Comparison of ENCODE assay signal across 8 mouse cellular contexts in genomic region chr19:7264766-7265331, GRCm38 (mm10). TPM values are rescaled to one million over a fixed set of nuclear protein-coding genes. Genes with fewer than 3 reads are reported as not detected.
A peak's percentile ranks its signal among the peaks of the same experiment; 100 is the strongest.
DNase-seq lines count a peak whose midpoint lies in the region; ATAC-seq lines count a peak whose summit lies in the region.

No protein-coding gene starts in this region.

- no peak for DNase-seq in lung, postnatal 14 days
- DNase-seq in cerebellum, adult 8-10 months: peak; percentile 32
- no peak for DNase-seq in hindbrain, embryonic 14.5 days (ENCODE audit: low spot score)
- no peak for DNase-seq in urinary bladder, postnatal 25 days (ENCODE audit: low spot score)
- DNase-seq in adipocyte (ENCODE audit: low spot score): no peak

- H3K9ac ChIP-seq in lung, embryonic 16.5 days (ENCODE audit: low read length): peak overlapping the region; percentile 5; the same call in 1 of the 2 replicates
- H3K9ac ChIP-seq in forebrain, embryonic 15.5 days (replicated peaks): peak overlapping the region; percentile 16; the same call in 1 of the 2 replicates
- peak overlapping the region; percentile 4; the same call in 1 of the 2 replicates for H3K9ac ChIP-seq in hindbrain, embryonic 14.5 days
- H3K9ac ChIP-seq in midbrain, embryonic 12.5 days (replicated peaks): peak overlapping the region; percentile 99

- 14% methylated on average over 6 of the region's 6 CpGs for WGBS in lung, embryonic 16.5 days
- 14% methylated on average over 6 of the region's 6 CpGs for WGBS in forebrain, embryonic 15.5 days
- 9% methylated on average over 6 of the region's 6 CpGs for WGBS in hindbrain, embryonic 14.5 days
- 8% methylated on average over 6 of the region's 6 CpGs for WGBS in midbrain, embryonic 12.5 days

- ATAC-seq in lung, embryonic 16.5 days (ENCODE audit: low read depth): no peak
- ATAC-seq in forebrain, embryonic 15.5 days (replicated peaks): no peak
- no peak for ATAC-seq in hindbrain, embryonic 14.5 days (ENCODE audit: low FRiP score)
- no peak for ATAC-seq in midbrain, embryonic 12.5 days (ENCODE audit: low FRiP score, low read depth)

- H3K4me1 ChIP-seq in lung, embryonic 16.5 days (replicated peaks; ENCODE audit: control insufficient read depth, insufficient read depth, low read length): peaks cover 50% of the 10 kb centered on the region
- peaks cover 47% of the 10 kb centered on the region for H3K4me1 ChIP-seq in forebrain, embryonic 15.5 days
- H3K4me1 ChIP-seq in hindbrain, embryonic 14.5 days (replicated peaks; ENCODE audit: control insufficient read depth, insufficient read depth, low read length): peaks cover 40% of the 10 kb centered on the region
- peaks cover 49% of the 10 kb centered on the region for H3K4me1 ChIP-seq in midbrain, embryonic 12.5 days

- no peaks in the 10 kb centered on the region; the same call in 1 of the 2 replicates for H3K9me3 ChIP-seq in lung, embryonic 16.5 days (ENCODE audit: control insufficient read depth, low read length)
- H3K9me3 ChIP-seq in forebrain, embryonic 15.5 days: no peaks in the 10 kb centered on the region
- no peaks in the 10 kb centered on the region for H3K9me3 ChIP-seq in hindbrain, embryonic 14.5 days (ENCODE audit: control insufficient read depth, low read length)
- H3K9me3 ChIP-seq in midbrain, embryonic 12.5 days: no peaks in the 10 kb centered on the region

- no peak overlapping the region for H3K4me2 ChIP-seq in lung, embryonic 16.5 days (ENCODE audit: low read depth, low read length)
- H3K4me2 ChIP-seq in forebrain, embryonic 15.5 days (replicated peaks): 0 out of 2 replicates have a peak overlapping the region, but pooled peaks have one; percentile 76
- no peak overlapping the region; the same call in 1 of the 2 replicates for H3K4me2 ChIP-seq in hindbrain, embryonic 14.5 days (replicated peaks)
- H3K4me2 ChIP-seq in midbrain, embryonic 12.5 days (replicated peaks): peak overlapping the region; percentile 93

- no peaks in the 10 kb centered on the region for H3K27me3 ChIP-seq in lung, embryonic 16.5 days (ENCODE audit: control insufficient read depth, insufficient read depth, low read depth, low read length)
- H3K27me3 ChIP-seq in forebrain, embryonic 15.5 days: no peaks in the 10 kb centered on the region
- H3K27me3 ChIP-seq in hindbrain, embryonic 14.5 days (ENCODE audit: control insufficient read depth, insufficient read depth, low read length): no peaks in the 10 kb centered on the region
- H3K27me3 ChIP-seq in midbrain, embryonic 12.5 days: no peaks in the 10 kb centered on the region

- H3K36me3 ChIP-seq in lung, embryonic 16.5 days (ENCODE audit: control insufficient read depth, insufficient read depth, low read length): no peaks in the 10 kb centered on the region
- no peaks in the 10 kb centered on the region for H3K36me3 ChIP-seq in forebrain, embryonic 15.5 days
- no peaks in the 10 kb centered on the region for H3K36me3 ChIP-seq in hindbrain, embryonic 14.5 days (replicated peaks; ENCODE audit: control insufficient read depth, insufficient read depth)
- no peaks in the 10 kb centered on the region for H3K36me3 ChIP-seq in midbrain, embryonic 12.5 days

- H3K4me3 ChIP-seq in lung, embryonic 16.5 days (ENCODE audit: low read length): no peak overlapping the region
- H3K4me3 ChIP-seq in forebrain, embryonic 15.5 days: no peak overlapping the region
- no peak overlapping the region for H3K4me3 ChIP-seq in hindbrain, embryonic 14.5 days (replicated peaks; ENCODE audit: low read length)
- H3K4me3 ChIP-seq in midbrain, embryonic 12.5 days: 0 out of 2 replicates have a peak overlapping the region, but pooled peaks have one; percentile 6

- no peak overlapping the region; the same call in 1 of the 2 replicates for H3K27ac ChIP-seq in lung, embryonic 16.5 days (ENCODE audit: low read length)
- peak overlapping the region; percentile 99 for H3K27ac ChIP-seq in forebrain, embryonic 15.5 days (replicated peaks)
- peak overlapping the region; percentile 95 for H3K27ac ChIP-seq in hindbrain, embryonic 14.5 days
- peak overlapping the region; percentile 100 for H3K27ac ChIP-seq in midbrain, embryonic 12.5 days (replicated peaks)

RNA-seq across cellular contexts. Expression of gene Rcor2, which starts 2.3 kb away (rescaled TPM):
- 5.9 and 8.5 TPM in 2 replicates for polyA plus RNA-seq in lung, embryonic 16.5 days (2015; fragmentation: Nextera tagmentation; extraction: Ambion mirVana)
- 60.7 and 67.7 TPM in 2 replicates for polyA plus RNA-seq in forebrain, embryonic 15.5 days (2015; fragmentation: Nextera tagmentation; extraction: Ambion mirVana)
- 12.0 and 13.4 TPM in 2 replicates for polyA plus RNA-seq in hindbrain, embryonic 14.5 days (2014; fragmentation: Nextera tagmentation; extraction: Ambion mirVana)
- polyA plus RNA-seq in midbrain, embryonic 12.5 days (2016; fragmentation: Nextera tagmentation; extraction: Ambion mirVana): 93.7 and 96.3 TPM in 2 replicates

RNA-seq across cellular contexts. Expression of gene Naa40, which starts 23.9 kb away (rescaled TPM):
- 54.3 and 56.1 TPM in 2 replicates for polyA plus RNA-seq in lung, embryonic 16.5 days (2015; fragmentation: Nextera tagmentation; extraction: Ambion mirVana)
- polyA plus RNA-seq in forebrain, embryonic 15.5 days (2015; fragmentation: Nextera tagmentation; extraction: Ambion mirVana): 69.2 and 69.5 TPM in 2 replicates
- polyA plus RNA-seq in hindbrain, embryonic 14.5 days (2014; fragmentation: Nextera tagmentation; extraction: Ambion mirVana): 67.6 and 69.1 TPM in 2 replicates
- 88.4 and 91.0 TPM in 2 replicates for polyA plus RNA-seq in midbrain, embryonic 12.5 days (2016; fragmentation: Nextera tagmentation; extraction: Ambion mirVana)

RNA-seq across cellular contexts. Expression of gene Cox8a, which starts 47.4 kb away (rescaled TPM):
- 899 and 904 TPM in 2 replicates for polyA plus RNA-seq in lung, embryonic 16.5 days (2015; fragmentation: Nextera tagmentation; extraction: Ambion mirVana)
- polyA plus RNA-seq in forebrain, embryonic 15.5 days (2015; fragmentation: Nextera tagmentation; extraction: Ambion mirVana): 656 and 676 TPM in 2 replicates
- polyA plus RNA-seq in hindbrain, embryonic 14.5 days (2014; fragmentation: Nextera tagmentation; extraction: Ambion mirVana): 1,225 and 1,275 TPM in 2 replicates
- polyA plus RNA-seq in midbrain, embryonic 12.5 days (2016; fragmentation: Nextera tagmentation; extraction: Ambion mirVana): 763 and 786 TPM in 2 replicates

RNA-seq across cellular contexts. Expression of gene Otub1, which starts 58.7 kb away (rescaled TPM):
- 176 and 187 TPM in 2 replicates for polyA plus RNA-seq in lung, embryonic 16.5 days (2015; fragmentation: Nextera tagmentation; extraction: Ambion mirVana)
- polyA plus RNA-seq in forebrain, embryonic 15.5 days (2015; fragmentation: Nextera tagmentation; extraction: Ambion mirVana): 232 and 233 TPM in 2 replicates
- 231 and 234 TPM in 2 replicates for polyA plus RNA-seq in hindbrain, embryonic 14.5 days (2014; fragmentation: Nextera tagmentation; extraction: Ambion mirVana)
- polyA plus RNA-seq in midbrain, embryonic 12.5 days (2016; fragmentation: Nextera tagmentation; extraction: Ambion mirVana): 230 and 248 TPM in 2 replicates

Comparison
In these comparisons a context has a peak if more than half of its experiments do, and no peak if none do; other contexts are left out.
1. H3K4me2 ChIP-seq: peak in forebrain, embryonic 15.5 days (single experiment) and midbrain, embryonic 12.5 days (single experiment); none in lung, embryonic 16.5 days (single experiment) and hindbrain, embryonic 14.5 days (single experiment).
2. H3K9ac ChIP-seq: peak in every context shown above with its lines; median percentile 99 in midbrain, embryonic 12.5 days; 16 in forebrain, embryonic 15.5 days; 5 in lung, embryonic 16.5 days; 4 in hindbrain, embryonic 14.5 days.